Mouse (Mus musculus) mouse embryonic stem cell (cell line): Measurements from ENCODE around the gene Dbh.

Source experiments
- in situ Hi-C, 2 experiments: fragments of 300-500 bp; cut with MboI; formaldehyde crosslinking; loops; 1 replicate in 1 of 2; 3 replicates in 1 of 2; pipeline ENCODE4 v1.14.3; 2019 to 2020; ENCODE audit warnings: low sequenced_read_pairs in 2 of 2, low pct_unique_long_range_greater_than_20kb in 1 of 2, mixed read lengths in 1 of 2; ENCODE audit not compliant: unreplicated experiment in 1 of 2

Dbh gene

GRCm38 (mm10) chr2:27210255-27210654, 45.2 kb downstream of the Dbh start:
- in situ Hi-C loops: no loop called here

DNA sequence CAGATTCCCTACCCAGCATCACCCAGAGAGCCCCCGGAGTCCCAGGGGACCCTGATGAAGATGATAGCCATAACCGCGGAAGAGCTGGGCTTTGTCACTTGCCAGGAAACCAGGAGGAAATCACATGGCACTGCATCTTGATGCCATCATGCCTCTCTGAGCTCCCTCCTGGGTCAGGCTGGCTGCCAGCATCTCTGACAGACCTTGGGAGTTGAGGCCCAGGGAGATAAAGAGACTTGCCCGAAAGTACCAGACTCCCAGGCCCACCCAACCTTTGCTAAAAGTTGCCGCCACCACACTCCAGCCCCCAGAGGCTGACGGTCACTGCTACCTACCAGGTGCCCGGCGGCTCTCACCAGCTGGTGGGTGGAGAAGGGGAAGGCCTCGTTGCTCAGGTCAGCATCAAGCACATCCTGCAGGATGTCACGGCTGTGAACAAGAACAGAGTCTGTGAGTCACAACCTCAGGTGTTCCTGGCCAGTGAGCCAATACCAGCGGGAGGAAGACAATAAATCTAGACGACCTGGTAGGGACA, 45.7 kb downstream of the Dbh start:
- in situ Hi-C loops: no loop called here

DNA sequence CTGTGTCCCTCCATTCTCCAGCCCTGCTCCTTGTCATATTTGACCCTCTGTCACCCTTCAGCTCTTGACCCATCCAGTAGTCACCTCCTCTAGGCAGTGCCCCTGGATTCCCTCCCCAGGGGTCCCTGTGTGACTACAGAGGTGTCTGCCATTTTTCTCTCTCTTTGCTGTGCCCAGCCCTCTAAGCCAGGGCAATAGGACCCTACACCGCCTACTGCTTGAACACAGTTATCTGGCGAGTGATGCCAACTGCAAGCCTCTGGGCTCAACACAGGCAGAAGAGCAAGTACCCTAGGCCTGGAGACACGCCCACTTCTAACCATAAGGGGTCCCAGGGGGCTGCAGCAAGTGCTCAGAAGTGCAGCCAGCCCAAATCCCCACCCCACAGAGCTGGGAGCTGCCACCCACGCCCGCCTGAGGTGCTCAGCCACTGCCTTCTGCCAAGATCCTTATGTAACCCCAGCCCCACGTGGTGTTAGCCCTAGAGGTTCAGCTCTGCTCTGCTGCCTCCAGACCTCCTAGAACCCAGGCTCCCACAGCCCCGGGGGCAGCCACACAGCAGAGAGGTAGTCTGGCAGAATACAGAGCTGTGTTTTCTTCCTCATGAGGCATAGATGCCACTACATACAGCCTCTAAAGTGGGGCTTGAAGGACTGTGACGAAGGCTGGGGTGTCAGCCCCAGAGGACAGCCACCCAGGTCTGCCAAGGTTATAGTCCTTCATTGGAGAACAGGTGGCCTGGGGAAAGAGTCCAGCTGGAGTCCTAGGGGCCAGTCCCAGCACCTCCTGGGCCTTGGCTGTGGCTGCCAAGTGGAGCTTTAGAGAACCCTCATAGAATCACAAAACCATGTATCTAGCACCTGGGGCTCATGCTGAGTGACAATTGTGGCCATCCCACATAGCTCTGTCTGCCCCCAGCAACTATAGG, 47.2 kb downstream of the Dbh start:
- in situ Hi-C loops: no loop called here

GRCm38 (mm10) chr2:27215537-27215936, 50.5 kb downstream of the Dbh start:
- in situ Hi-C loops: no loop called here

DNA sequence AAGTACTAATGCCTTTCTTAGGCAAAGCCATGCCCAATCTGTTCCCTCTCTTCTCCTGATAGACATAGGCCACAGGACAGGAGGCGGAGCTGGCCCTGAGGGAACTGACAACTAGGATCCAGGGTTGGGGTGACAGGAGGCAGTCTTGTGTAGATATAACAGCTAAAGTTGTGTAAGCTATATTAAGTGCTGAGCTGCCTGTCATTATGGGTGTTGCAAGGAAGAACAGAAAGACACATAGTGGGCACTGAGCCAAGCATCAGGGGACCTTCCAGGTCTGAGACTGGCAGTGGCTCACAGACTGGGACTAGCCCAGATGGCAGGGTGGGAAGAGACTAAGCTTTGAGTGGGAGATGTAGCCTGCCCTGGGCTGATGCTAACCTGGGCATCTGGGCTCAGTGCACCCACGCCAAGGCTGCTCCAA, 53.1 kb downstream of the Dbh start:
- in situ Hi-C loops: no loop called here

- in situ Hi-C loops: no loop called here
Measured at GRCm38 (mm10) chr2:27218569-27218968, 53.5 kb downstream of the Dbh start.

DNA sequence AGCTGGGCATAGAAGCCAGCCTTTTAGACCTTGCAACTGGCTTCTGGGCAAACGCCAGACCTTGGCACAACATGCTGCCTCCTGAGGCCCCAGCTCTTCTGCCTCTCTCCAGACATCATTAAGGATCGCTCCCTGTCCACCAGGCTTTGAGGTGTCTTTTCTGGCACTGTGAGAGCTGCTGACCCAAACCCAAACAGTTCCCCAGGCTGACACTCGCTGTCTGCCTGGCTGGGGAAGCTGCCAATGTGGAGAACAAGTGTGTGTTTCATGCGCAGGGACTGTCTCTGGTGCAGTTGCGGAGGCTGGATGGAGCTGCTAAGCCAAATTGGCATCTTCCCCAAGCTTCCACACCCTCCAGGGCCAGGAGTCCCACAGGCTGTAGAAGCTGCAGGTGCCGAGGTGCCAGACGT, 58.0 kb downstream of the Dbh start:
- in situ Hi-C loops: no loop called here

DNA sequence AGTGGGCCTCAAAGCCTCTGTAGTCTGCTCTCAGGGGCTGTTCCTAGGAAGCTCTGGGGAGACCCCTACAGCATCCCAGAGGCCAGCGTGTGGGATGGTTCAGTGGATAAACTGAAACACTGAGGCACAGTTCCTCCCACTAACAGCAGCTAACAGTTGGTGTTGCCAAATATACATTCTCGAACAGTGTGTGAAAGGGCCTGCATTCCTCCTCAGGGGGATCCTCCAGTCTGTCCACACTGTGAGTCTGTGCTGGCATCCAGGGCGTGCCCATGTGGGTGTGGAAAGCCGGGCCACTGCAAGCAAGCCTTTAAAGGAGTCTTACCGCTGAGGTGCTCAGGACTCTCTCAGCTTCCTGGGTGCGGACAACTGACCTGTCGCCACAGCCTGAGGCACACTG, 61.5 kb downstream of the Dbh start:
- in situ Hi-C loops: no loop called here

- in situ Hi-C loops: no loop called here
Measured at GRCm38 (mm10) chr2:27228809-27229480, 63.9 kb downstream of the Dbh start.

DNA sequence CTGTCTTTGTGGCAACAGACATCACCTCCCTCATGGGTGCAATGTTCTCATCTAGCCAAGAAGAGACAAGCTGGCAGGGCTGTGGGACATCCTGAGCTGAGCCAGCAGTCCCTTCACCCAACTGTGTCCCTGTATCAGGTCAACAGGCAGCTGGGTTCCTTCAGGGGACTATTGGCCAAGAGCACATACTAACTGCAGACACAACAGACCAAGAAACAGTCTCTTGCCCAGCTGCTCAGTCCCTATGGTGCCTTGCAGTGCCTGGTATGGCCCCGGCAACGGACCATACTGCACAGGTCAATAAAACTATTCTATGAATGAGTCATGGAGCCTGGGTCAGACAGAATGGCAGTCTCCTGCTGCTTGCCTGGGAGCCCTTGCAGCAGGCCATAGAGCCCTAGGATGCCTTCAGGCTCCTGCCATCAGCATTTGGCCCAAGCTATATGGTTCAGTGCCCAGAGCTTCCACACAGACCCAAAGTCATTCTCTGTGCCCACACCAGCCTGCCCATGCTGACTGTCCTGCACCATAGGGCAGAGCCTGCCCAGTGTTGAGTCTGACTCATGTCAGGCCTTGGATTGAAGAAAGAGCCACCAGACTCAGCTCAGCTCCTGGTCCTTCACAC, 64.6 kb downstream of the Dbh start:
- in situ Hi-C loops: loop anchor here in 1 of 2 experiments (5.0 to 10.0 kb wide), 3 partner anchors 152 to 585 kb away; partner anchors contain the start of gene Adamtsl2

DNA sequence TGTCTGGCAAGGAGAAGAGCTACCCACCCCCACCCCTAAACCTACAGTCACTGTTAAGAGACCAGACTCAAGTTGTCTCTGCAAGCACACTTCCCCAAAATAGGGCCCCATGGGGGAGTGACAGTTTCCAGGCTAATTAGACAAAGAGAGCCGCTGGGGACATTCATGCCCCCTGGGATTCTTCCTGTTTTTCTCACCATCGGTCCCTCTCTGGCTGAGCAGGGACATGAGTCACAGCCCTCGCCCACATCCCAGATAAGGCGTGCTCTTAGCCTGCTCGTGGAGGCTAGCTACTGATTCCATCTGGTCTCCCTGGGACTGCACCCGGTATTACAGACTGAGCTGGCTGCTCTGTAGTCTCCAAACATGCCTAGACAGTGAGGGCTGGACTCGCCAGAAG, 67.3 kb downstream of the Dbh start:
- in situ Hi-C loops: loop anchor here in 1 of 2 experiments (5.0 to 10.0 kb wide), 3 partner anchors 155 to 588 kb away; partner anchors contain the start of gene Adamtsl2
